Mouse (Mus musculus) bone marrow macrophage, adult 2 months (primary cell): ENCODE measurements around the gene Col8a2.

Experiments used
- CTCF ChIP-seq: IDR thresholded peaks from 2 replicates; pipeline ENCODE4 v1.5.1; 2012; ENCODE audit warnings: low read depth, mild to moderate bottlenecking, low read length, moderate library complexity
- POLR2A ChIP-seq: IDR thresholded peaks from 2 replicates; pipeline ENCODE4 v1.6.1; 2012; ENCODE audit warnings: mild to moderate bottlenecking, low read depth, low read length, borderline replicate concordance

DNA sequence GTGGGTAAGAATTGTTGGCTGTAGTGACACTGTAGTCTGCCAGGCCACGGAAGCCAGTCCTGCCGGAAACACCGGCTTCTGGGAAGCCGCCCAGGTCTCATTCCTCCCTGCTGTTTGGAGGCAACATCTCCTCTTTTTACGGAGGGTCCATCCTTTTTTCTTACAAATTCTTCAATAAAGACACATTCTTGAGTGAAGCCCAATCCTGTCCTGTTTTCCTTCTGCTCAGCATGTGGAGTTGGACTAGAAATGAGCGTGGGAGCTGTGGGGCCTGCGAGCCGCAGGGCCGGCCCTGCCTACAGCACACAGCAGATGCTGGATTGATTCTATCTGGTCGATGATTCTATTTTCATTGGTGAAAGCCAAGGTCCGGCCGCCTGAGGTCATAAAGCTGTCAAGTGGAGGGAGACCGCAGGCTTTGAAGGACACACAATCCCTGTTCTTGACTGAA is 10.9 kb upstream of the Col8a2 start:
- TF ChIP-seq CTCF (no peak), POLR2A (no peak)
